Mouse (Mus musculus) MEL (cell line): ENCODE data around the gene Ipmk. TPM values are rescaled to one million over a fixed set of nuclear protein-coding genes. Genes with fewer than 3 reads are reported as not detected.

Source experiments
- DNase-seq: peaks from one replicate; pipeline ENCODE4 v3.0.0; 2011; ENCODE audit warnings: low read depth, low spot score
- H3K27ac ChIP-seq: 2 replicates; pipeline ENCODE4 v1.5.1; 2012; ENCODE audit warnings: low read depth, mild to moderate bottlenecking, control low read depth, low read length, moderate library complexity; ENCODE audit not compliant: control insufficient read depth
- H3K27me3 ChIP-seq, 2 experiments: fragments of 150-350 bp in 1 of 2; sonication (generic) in 1 of 2; 2 replicates each; pipeline ENCODE4 v1.6.1; 2012; ENCODE audit warnings: low read length in 2 of 2, mild to moderate bottlenecking in 2 of 2, improper control_type of control experiment in 1 of 2, moderate library complexity in 1 of 2; ENCODE audit not compliant: insufficient read depth in 2 of 2, control insufficient read depth in 1 of 2
- H3K36me3 ChIP-seq, 2 experiments: 2 replicates each; pipeline ENCODE4 v1.6.1; 2012 to 2014; ENCODE audit warnings: low read length in 2 of 2, improper control_type of control experiment in 1 of 2, inconsistent platforms in 1 of 2, mild to moderate bottlenecking in 1 of 2; ENCODE audit not compliant: insufficient read depth in 2 of 2, control insufficient read depth in 1 of 2
- H3K4me1 ChIP-seq, 2 experiments: fragments of 150-350 bp in 1 of 2; sonication (generic) in 1 of 2; 2 replicates each; pipeline ENCODE4 v1.6.1; 2012; ENCODE audit warnings: low read length in 2 of 2, improper control_type of control experiment in 1 of 2, mild to moderate bottlenecking in 1 of 2; ENCODE audit not compliant: insufficient read depth in 2 of 2, control insufficient read depth in 1 of 2
- H3K4me3 ChIP-seq, 2 experiments: fragments of 150-350 bp in 1 of 2; sonication (generic) in 1 of 2; 2 replicates each; pipeline ENCODE4 v1.5.1; 2012; ENCODE audit warnings: low read depth in 2 of 2, low read length in 2 of 2, mild to moderate bottlenecking in 2 of 2, moderate library complexity in 2 of 2, control low read depth in 1 of 2, improper control_type of control experiment in 1 of 2; ENCODE audit not compliant: control insufficient read depth in 1 of 2, insufficient read depth in 1 of 2
- H3K79me2 ChIP-seq: 2 replicates; pipeline ENCODE4 v1.6.1; 2012; ENCODE audit warnings: mild to moderate bottlenecking, low read length, moderate library complexity; ENCODE audit not compliant: control insufficient read depth, poor library complexity, insufficient read depth
- H3K9ac ChIP-seq: 2 replicates; pipeline ENCODE4 v1.6.1; 2012; ENCODE audit warnings: low read depth, mild to moderate bottlenecking, control low read depth, low read length, moderate library complexity; ENCODE audit not compliant: control insufficient read depth, poor library complexity, severe bottlenecking
- H3K9me3 ChIP-seq: fragments of 150-350 bp; sonication (generic); replicated peaks from 2 replicates; pipeline ENCODE4 v1.6.1; 2012; ENCODE audit warnings: mild to moderate bottlenecking, low read length, improper control_type of control experiment, moderate library complexity; ENCODE audit not compliant: insufficient read depth
- BHLHE40 ChIP-seq: IDR thresholded peaks from 2 replicates; pipeline ENCODE4 v1.6.1; 2012; ENCODE audit warnings: low read depth, mild to moderate bottlenecking, inconsistent platforms, low read length, improper control_type of control experiment, borderline replicate concordance
- CHD1 ChIP-seq: IDR thresholded peaks from 2 replicates; pipeline ENCODE4 v1.6.1; 2012; ENCODE audit warnings: low read depth, mild to moderate bottlenecking, inconsistent platforms, low read length, improper control_type of control experiment
- CTCF ChIP-seq, 3 experiments: IDR thresholded peaks in 2 of 3; conservative IDR thresholded peaks in 1 of 3; 2 replicates each; pipeline ENCODE4 v1.5.1; 2011 to 2012; ENCODE audit warnings: low read length in 3 of 3, low read depth in 2 of 3, mild to moderate bottlenecking in 2 of 3, improper control_type of control experiment in 1 of 3, inconsistent platforms in 1 of 3, mixed read lengths in 1 of 3, moderate library complexity in 1 of 3; ENCODE audit not compliant: control insufficient read depth in 1 of 3, insufficient read depth in 1 of 3, poor library complexity in 1 of 3, severe bottlenecking in 1 of 3
- E2F4 ChIP-seq: IDR thresholded peaks from 2 replicates; pipeline ENCODE4 v1.6.1; 2011; ENCODE audit warnings: low read depth, low read length, improper control_type of control experiment, borderline replicate concordance
- ELF1 ChIP-seq: IDR thresholded peaks from 2 replicates; pipeline ENCODE4 v1.6.1; 2014; ENCODE audit warnings: low read depth, mild to moderate bottlenecking, inconsistent platforms, low read length, improper control_type of control experiment, moderate library complexity
- EP300 ChIP-seq, 2 experiments: IDR thresholded peaks; 2 replicates each; pipeline ENCODE4 v1.6.1; 2011; ENCODE audit warnings: improper control_type of control experiment in 2 of 2, low read length in 2 of 2, low read depth in 1 of 2, mild to moderate bottlenecking in 1 of 2
- ETS1 ChIP-seq: IDR thresholded peaks from 2 replicates; pipeline ENCODE4 v1.6.1; 2012; ENCODE audit warnings: low read depth, mild to moderate bottlenecking, inconsistent platforms, low read length, improper control_type of control experiment, moderate library complexity
- GATA1 ChIP-seq: IDR thresholded peaks from 2 replicates; pipeline ENCODE4 v1.6.1; 2011; ENCODE audit warnings: low read depth, low read length, improper control_type of control experiment
- HCFC1 ChIP-seq: IDR thresholded peaks from 2 replicates; pipeline ENCODE4 v1.6.1; 2012; ENCODE audit warnings: low read depth, mild to moderate bottlenecking, inconsistent platforms, low read length, improper control_type of control experiment, moderate library complexity
- MAFK ChIP-seq: IDR thresholded peaks from 2 replicates; pipeline ENCODE4 v1.6.1; 2011; ENCODE audit warnings: low read depth, mild to moderate bottlenecking, low read length, improper control_type of control experiment, borderline replicate concordance
- MAX ChIP-seq: IDR thresholded peaks from 2 replicates; pipeline ENCODE4 v1.6.1; 2011; ENCODE audit warnings: low read length, improper control_type of control experiment
- MAZ ChIP-seq: IDR thresholded peaks from 2 replicates; pipeline ENCODE4 v1.6.1; 2012; ENCODE audit warnings: low read depth, mild to moderate bottlenecking, inconsistent platforms, low read length, improper control_type of control experiment
- MEF2A ChIP-seq: IDR thresholded peaks from 2 replicates; pipeline ENCODE4 v1.6.1; 2014; ENCODE audit warnings: low read depth, mild to moderate bottlenecking, inconsistent platforms, low read length, improper control_type of control experiment; ENCODE audit not compliant: poor library complexity, insufficient replicate concordance, severe bottlenecking; ENCODE audit errors: extremely low read depth
- MXI1 ChIP-seq: IDR thresholded peaks from 2 replicates; pipeline ENCODE4 v1.6.1; 2011; ENCODE audit warnings: mild to moderate bottlenecking, low read depth, low read length, improper control_type of control experiment
- MYB ChIP-seq: IDR thresholded peaks from 2 replicates; pipeline ENCODE4 v1.6.1; 2011; ENCODE audit warnings: mild to moderate bottlenecking, low read depth, low read length, improper control_type of control experiment
- MYC ChIP-seq: IDR thresholded peaks from 2 replicates; pipeline ENCODE4 v1.6.1; 2011; ENCODE audit warnings: low read depth, mild to moderate bottlenecking, low read length, improper control_type of control experiment, moderate library complexity
- NRF1 ChIP-seq: IDR thresholded peaks from 2 replicates; pipeline ENCODE4 v1.6.1; 2014; ENCODE audit warnings: low read depth, mild to moderate bottlenecking, inconsistent platforms, low read length, improper control_type of control experiment, moderate library complexity; ENCODE audit not compliant: poor library complexity, insufficient read depth, severe bottlenecking
- POLR2A ChIP-seq, 2 experiments: IDR thresholded peaks; 2 replicates each; pipeline ENCODE4 v1.6.1; 2011 to 2012; ENCODE audit warnings: low read length in 2 of 2, mild to moderate bottlenecking in 2 of 2, control low read depth in 1 of 2, improper control_type of control experiment in 1 of 2, low read depth in 1 of 2, moderate library complexity in 1 of 2; ENCODE audit not compliant: control insufficient read depth in 1 of 2, insufficient read depth in 1 of 2, poor library complexity in 1 of 2
- POLR2AphosphoS2 ChIP-seq: IDR thresholded peaks from 2 replicates; pipeline ENCODE4 v1.6.1; 2011; ENCODE audit warnings: low read length, improper control_type of control experiment
- POLR2AphosphoS5 ChIP-seq: IDR thresholded peaks from 2 replicates; pipeline ENCODE4 v1.6.1; 2012; ENCODE audit warnings: low read depth, borderline replicate concordance, mild to moderate bottlenecking, inconsistent platforms, low read length, moderate library complexity, mixed read lengths
- RCOR1 ChIP-seq: IDR thresholded peaks from 2 replicates; pipeline ENCODE4 v1.6.1; 2012; ENCODE audit warnings: low read depth, mild to moderate bottlenecking, inconsistent platforms, low read length, improper control_type of control experiment
- TAL1 ChIP-seq: IDR thresholded peaks from 2 replicates; pipeline ENCODE4 v1.6.1; 2012; ENCODE audit warnings: mild to moderate bottlenecking, inconsistent platforms, low read length, moderate library complexity, mixed read lengths
- TCF12 ChIP-seq: IDR thresholded peaks from 2 replicates; pipeline ENCODE4 v1.6.1; 2014; ENCODE audit warnings: low read depth, mild to moderate bottlenecking, inconsistent platforms, low read length, improper control_type of control experiment, moderate library complexity
- UBTF ChIP-seq: IDR thresholded peaks from 2 replicates; pipeline ENCODE4 v1.6.1; 2012; ENCODE audit warnings: low read depth, mild to moderate bottlenecking, inconsistent platforms, low read length, improper control_type of control experiment, moderate library complexity, borderline replicate concordance; ENCODE audit not compliant: insufficient read depth
- USF2 ChIP-seq, 2 experiments: IDR thresholded peaks; 2 replicates each; pipeline ENCODE4 v1.6.1; 2011 to 2012; ENCODE audit warnings: improper control_type of control experiment in 2 of 2, low read length in 2 of 2, borderline replicate concordance in 1 of 2, inconsistent platforms in 1 of 2, low read depth in 1 of 2, mild to moderate bottlenecking in 1 of 2; ENCODE audit not compliant: insufficient read depth in 1 of 2
- ZMIZ1 ChIP-seq: IDR thresholded peaks from 2 replicates; pipeline ENCODE4 v1.6.1; 2012; ENCODE audit warnings: low read depth, mild to moderate bottlenecking, inconsistent platforms, low read length, improper control_type of control experiment, moderate library complexity
- ZNF384 ChIP-seq: IDR thresholded peaks from 2 replicates; pipeline ENCODE4 v1.6.1; 2012; ENCODE audit warnings: low read depth, mild to moderate bottlenecking, inconsistent platforms, low read length, improper control_type of control experiment
- polyA plus RNA-seq, 2 experiments: library from polyadenylated mRNA; stranded (reverse) in 1 of 2; unstranded in 1 of 2; fragments of >175 nt in 1 of 2; fragments of >200 nt in 1 of 2; gene quantifications; 2 replicates each; pipeline versions ENCODE4 v1.2.1 to v1.2.4; 2012; ENCODE audit warnings: low replicate concordance in 2 of 2, low read depth in 1 of 2; ENCODE audit not compliant: insufficient read length in 2 of 2, insufficient read depth in 1 of 2, missing spikeins in 1 of 2
- total RNA-seq: library from RNA; depleted of rRNA; stranded (reverse); fragments of 300-350 nt; gene quantifications from 2 replicates; pipeline ENCODE4 v1.2.3, GENCODE M21; 2012

Gene Ipmk
- total and polyA plus RNA-seq, 3 experiments: 21.0 to 36.7 TPM; not detected in 1

DNA sequence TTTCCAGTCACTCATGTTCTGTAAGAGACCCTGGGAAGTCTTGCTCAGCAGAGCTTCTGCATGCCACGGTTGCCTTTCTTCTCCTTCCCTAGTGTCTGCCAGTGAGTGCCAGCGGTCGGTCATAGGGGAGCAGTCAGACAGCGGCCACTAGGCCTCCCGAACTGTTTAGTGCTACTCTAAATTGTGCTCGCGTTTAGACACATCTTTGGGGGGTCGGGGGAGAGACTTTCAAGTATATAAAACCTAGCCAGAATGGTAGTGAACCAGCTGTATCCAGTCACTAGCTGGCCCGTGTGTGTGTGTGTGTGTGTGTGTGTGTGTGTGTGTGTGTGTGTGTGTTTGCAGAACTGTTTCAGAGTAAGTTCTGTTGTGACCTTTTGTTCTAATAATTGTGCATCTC is 6.3 kb downstream of the Ipmk start:
- Histone ChIP-seq H3K9me3 (no peaks in the 10 kb centered on the region), H3K9ac (no peak overlapping the region), H3K4me3 (no peak overlapping the region), H3K27ac (no peak overlapping the region), H3K27me3 (no peaks in the 10 kb centered on the region), H3K4me1 (peaks cover 0 to 3% of the 10 kb centered on the region in 2 experiments; a peak in 1 of 4 replicates), H3K79me2 (peaks cover 45% of the 10 kb centered on the region), H3K36me3 (no peaks in the 10 kb centered on the region; a peak in 2 of 4 replicates)
- DNase-seq: no peak
- TF ChIP-seq MEF2A (no peak), ELF1 (no peak), MAZ (no peak), POLR2AphosphoS2 (no peak), TCF12 (no peak), ETS1 (no peak), CTCF (IDR thresholded peaks at IDR 0.05 in 2 of 3, conservative IDR thresholded peaks at IDR 0.05 in 1 of 3; ENCODE audit: control insufficient read depth in 1 of 3, insufficient read depth in 1 of 3, low read depth in 2 of 3, low read length in 3 of 3, poor library complexity in 1 of 3, severe bottlenecking in 1 of 3) (no peak), NRF1 (no peak), MYC (no peak), UBTF (no peak), POLR2A (IDR thresholded peaks at IDR 0.05; ENCODE audit: control insufficient read depth in 1 of 2, insufficient read depth in 1 of 2, low read depth in 1 of 2, low read length in 2 of 2, poor library complexity in 1 of 2) (no peak), EP300 (IDR thresholded peaks at IDR 0.05; ENCODE audit: low read depth in 1 of 2, low read length in 2 of 2) (no peak), TAL1 (no peak), E2F4 (no peak), MAX (no peak), USF2 (IDR thresholded peaks at IDR 0.05; ENCODE audit: borderline replicate concordance in 1 of 2, insufficient read depth in 1 of 2, low read depth in 1 of 2, low read length in 2 of 2) (no peak)

DNA sequence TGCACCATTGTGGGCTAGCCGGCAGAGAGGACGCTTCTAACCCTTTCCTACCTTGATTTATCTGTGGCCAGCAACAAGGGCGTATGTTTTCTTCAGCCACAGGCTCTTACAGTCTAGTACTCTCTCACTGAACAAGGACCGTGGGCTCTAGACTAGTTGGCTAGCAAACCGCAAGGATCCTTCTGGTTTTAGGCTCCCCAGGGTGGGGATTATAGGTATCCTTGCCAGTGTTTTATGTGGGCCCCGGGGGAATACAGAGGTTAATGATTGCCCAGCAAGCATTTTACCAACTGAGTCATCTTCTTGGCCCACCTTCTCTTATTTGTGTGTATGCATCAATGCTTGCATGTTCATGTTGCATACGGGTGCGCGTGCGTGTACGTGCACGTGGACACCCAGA is 7.4 kb downstream of the Ipmk start:
- no peaks in the 10 kb centered on the region for H3K4me1 ChIP-seq
- H3K9me3 ChIP-seq: no peaks in the 10 kb centered on the region
- H3K36me3 ChIP-seq: no peaks in the 10 kb centered on the region; a peak in 1 of 4 replicates
- no peaks in the 10 kb centered on the region for H3K27me3 ChIP-seq
- no peak overlapping the region for H3K4me3 ChIP-seq
- DNase-seq: no peak
- no peak for TF ChIP-seq BHLHE40
- TF ChIP-seq MAZ: no peak
- no peak for TF ChIP-seq E2F4
- no peak for TF ChIP-seq MYB
- TF ChIP-seq CHD1: no peak
- no peak for TF ChIP-seq CTCF (IDR thresholded peaks at IDR 0.05 in 2 of 3, conservative IDR thresholded peaks at IDR 0.05 in 1 of 3; ENCODE audit: control insufficient read depth in 1 of 3, insufficient read depth in 1 of 3, low read depth in 2 of 3, low read length in 3 of 3, poor library complexity in 1 of 3, severe bottlenecking in 1 of 3)
- no peak for TF ChIP-seq MEF2A
- no peak for TF ChIP-seq ZMIZ1
- no peak for TF ChIP-seq ZNF384
- no peak for TF ChIP-seq NRF1
- TF ChIP-seq RCOR1: no peak
- no peak for TF ChIP-seq HCFC1
- TF ChIP-seq USF2 (IDR thresholded peaks at IDR 0.05; ENCODE audit: borderline replicate concordance in 1 of 2, insufficient read depth in 1 of 2, low read depth in 1 of 2, low read length in 2 of 2): no peak
- TF ChIP-seq EP300 (IDR thresholded peaks at IDR 0.05; ENCODE audit: low read depth in 1 of 2, low read length in 2 of 2): no peak
- no peak for TF ChIP-seq GATA1
- TF ChIP-seq MXI1: no peak
- no peak for TF ChIP-seq ETS1
- no peak for TF ChIP-seq POLR2AphosphoS2
- no peak for TF ChIP-seq POLR2AphosphoS5
- no peak for TF ChIP-seq MAFK
- TF ChIP-seq, all 39 proteins: peak for 0
- Histone ChIP-seq H3K27ac (no peak overlapping the region), H3K9ac (no peak overlapping the region), H3K79me2 (peaks cover 44% of the 10 kb centered on the region)
